Mouse (Mus musculus): Measurements from ENCODE around the gene Olfr457. TPM values are rescaled to one million over a fixed set of nuclear protein-coding genes. Genes with fewer than 3 reads are reported as not detected.
"Not testable (repeated sequence)": the region's sequence is repeated elsewhere in the genome, so short reads cannot be mapped to it uniquely, and the experiment has no call there.

Olfr457 gene
- total RNA-seq (2014; fragmentation: Nextera tagmentation): not detected in 2 replicates
- total RNA-seq (2017): 0.11 TPM in 1 of 2 replicates, not detected in the other
- not detected in 2 replicates for polyA plus RNA-seq (2012)

DNA sequence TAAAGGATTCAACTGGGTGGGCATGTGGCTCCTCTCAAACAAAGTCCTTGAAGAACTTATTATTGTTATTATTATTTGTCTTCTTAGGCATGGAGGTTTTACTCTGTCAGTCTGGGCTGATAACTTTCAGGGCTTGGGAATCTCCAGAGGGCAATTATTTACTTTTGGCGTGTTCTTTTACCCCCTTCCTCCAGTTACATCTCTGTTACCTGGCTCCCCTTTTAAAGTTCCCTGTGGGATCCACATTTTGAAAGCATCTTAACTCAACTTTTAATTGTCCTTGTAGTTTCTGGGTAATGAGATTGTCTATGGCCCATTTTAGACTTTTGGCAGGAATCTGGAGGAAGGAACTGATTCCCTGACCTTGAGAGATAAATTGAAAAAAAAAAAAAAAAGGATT lies at the start of gene Olfr457:
Gene Olfr457, minus strand, starts transcription at position 101 of the 400 bp plus-strand sequence.
- DNase-seq (ENCODE audit: low spot score): no peak
- Histone ChIP-seq H3K27me3 (ENCODE audit: insufficient read depth, low read length) (no peaks in the 10 kb centered on the region), H3K9me3 (replicated peaks) (no peaks in the 10 kb centered on the region), H3K4me3 (ENCODE audit: low read depth, low read length) (no peak within 1 kb of the TSS), H3K36me3 (replicated peaks) (no peaks in the 10 kb centered on the region), H3K4me1 (ENCODE audit: insufficient read depth, low read depth, low read length) (no peaks in the 10 kb centered on the region)
- ATAC-seq (ENCODE audit: extremely low read depth, insufficient number of reproducible peaks, low FRiP score, poor library complexity, severe bottlenecking): no peak
- TF ChIP-seq GATA2 (IDR thresholded peaks at IDR 0.05; ENCODE audit: borderline replicate concordance, low read depth, low read length): no peak
- TF ChIP-seq POLR2AphosphoS5 (IDR thresholded peaks at IDR 0.05; ENCODE audit: insufficient replicate concordance, low read depth, low read length): no peak
- TF ChIP-seq CTCF (IDR thresholded peaks at IDR 0.05; ENCODE audit: low read depth, low read length): no peak
- TF ChIP-seq GATA1 (IDR thresholded peaks at IDR 0.05; ENCODE audit: borderline replicate concordance, low read length): no peak
- no peak for TF ChIP-seq TAL1 (conservative IDR thresholded peaks at IDR 0.05; ENCODE audit: low read depth, low read length)

DNA sequence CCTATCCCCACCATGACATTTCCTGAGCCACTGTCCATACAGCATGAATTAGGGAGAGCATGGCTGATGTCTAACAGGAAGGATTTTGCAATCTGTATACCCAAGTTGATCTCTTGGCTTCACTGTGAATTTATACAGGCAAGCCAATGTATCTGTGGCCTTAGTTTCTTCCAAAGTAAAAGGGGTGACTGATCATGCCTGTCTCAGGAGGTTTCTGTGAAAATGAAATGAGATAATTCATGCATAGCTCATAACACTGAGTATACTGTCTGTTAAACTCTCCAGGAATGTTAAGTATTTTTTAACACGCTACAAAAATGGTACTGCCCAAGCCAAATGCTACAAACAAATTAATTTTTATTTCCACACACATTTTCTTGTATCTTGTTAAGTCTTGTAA lies 37.3 kb upstream of the Olfr457 start:
- DNase-seq (ENCODE audit: low spot score): no peak
- no peak for ATAC-seq (ENCODE audit: extremely low read depth, insufficient number of reproducible peaks, low FRiP score, poor library complexity, severe bottlenecking)
- H3K4me1 ChIP-seq (ENCODE audit: insufficient read depth, low read depth, low read length): no peaks in the 10 kb centered on the region
- no peak for TF ChIP-seq TAL1 (conservative IDR thresholded peaks at IDR 0.05; ENCODE audit: low read depth, low read length)
- TF ChIP-seq GATA1 (IDR thresholded peaks at IDR 0.05; ENCODE audit: borderline replicate concordance, low read length): no peak
- no peak for TF ChIP-seq CTCF (IDR thresholded peaks at IDR 0.05; ENCODE audit: low read depth, low read length)
- TF ChIP-seq GATA2 (IDR thresholded peaks at IDR 0.05; ENCODE audit: borderline replicate concordance, low read depth, low read length): no peak
- no peak for TF ChIP-seq POLR2AphosphoS5 (IDR thresholded peaks at IDR 0.05; ENCODE audit: insufficient replicate concordance, low read depth, low read length)
- no peaks in the 10 kb centered on the region for H3K27me3 ChIP-seq (ENCODE audit: insufficient read depth, low read length)
- H3K36me3 ChIP-seq (replicated peaks): no peaks in the 10 kb centered on the region
- H3K9me3 ChIP-seq (replicated peaks): no peaks in the 10 kb centered on the region
- no peak overlapping the region for H3K4me3 ChIP-seq (ENCODE audit: low read depth, low read length)

DNA sequence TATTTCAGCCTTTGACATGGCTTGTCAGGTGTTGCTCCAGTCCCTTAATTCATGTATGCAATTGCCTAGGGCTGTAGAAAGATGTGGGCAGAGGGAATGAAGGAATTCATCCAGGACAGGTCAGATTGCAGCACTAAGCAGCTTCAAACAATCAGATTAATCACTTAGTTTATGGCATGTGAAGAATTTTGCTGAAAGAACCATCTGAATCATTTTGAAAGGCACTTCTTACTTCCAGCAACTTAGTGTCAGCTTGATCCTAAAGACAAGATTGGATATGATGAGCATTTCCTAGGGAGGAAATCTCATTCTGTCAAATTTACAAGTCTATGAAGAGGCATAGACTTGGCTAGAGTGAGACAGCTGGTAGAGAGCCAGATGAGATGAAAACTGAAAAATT lies 33.2 kb upstream of the Olfr457 start:
- no peaks in the 10 kb centered on the region for H3K36me3 ChIP-seq (replicated peaks)
- DNase-seq (ENCODE audit: low spot score) (no peak), ATAC-seq (ENCODE audit: extremely low read depth, insufficient number of reproducible peaks, low FRiP score, poor library complexity, severe bottlenecking) (no peak)
- TF ChIP-seq GATA2 (IDR thresholded peaks at IDR 0.05; ENCODE audit: borderline replicate concordance, low read depth, low read length) (no peak), TAL1 (conservative IDR thresholded peaks at IDR 0.05; ENCODE audit: low read depth, low read length) (no peak), GATA1 (IDR thresholded peaks at IDR 0.05; ENCODE audit: borderline replicate concordance, low read length) (no peak), CTCF (IDR thresholded peaks at IDR 0.05; ENCODE audit: low read depth, low read length) (no peak), POLR2AphosphoS5 (IDR thresholded peaks at IDR 0.05; ENCODE audit: insufficient replicate concordance, low read depth, low read length) (no peak)
- no peaks in the 10 kb centered on the region for H3K27me3 ChIP-seq (ENCODE audit: insufficient read depth, low read length)
- H3K9me3 ChIP-seq (replicated peaks): no peaks in the 10 kb centered on the region
- H3K4me1 ChIP-seq (ENCODE audit: insufficient read depth, low read depth, low read length): no peaks in the 10 kb centered on the region
- no peak overlapping the region for H3K4me3 ChIP-seq (ENCODE audit: low read depth, low read length)

DNA sequence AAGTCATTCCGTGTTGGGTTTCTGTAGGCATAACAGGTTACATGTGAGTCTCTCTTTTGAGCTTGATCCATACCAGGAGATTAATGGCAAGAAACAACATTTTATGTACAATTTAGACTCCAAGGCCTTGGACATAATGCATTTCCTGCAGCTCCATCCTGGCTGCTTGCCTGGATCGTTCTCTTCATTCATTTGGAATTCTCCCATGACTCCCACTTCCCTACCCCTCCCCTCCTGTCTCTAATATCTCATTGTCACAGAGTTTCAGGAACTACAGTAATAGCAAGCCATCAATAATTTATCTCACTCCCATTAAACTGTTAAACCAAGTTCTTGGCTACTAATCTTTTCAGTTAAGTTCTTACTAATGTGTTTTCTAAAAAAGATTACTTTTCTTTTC lies 27.3 kb upstream of the Olfr457 start:
- DNase-seq (ENCODE audit: low spot score): no peak
- Histone ChIP-seq H3K4me1 (ENCODE audit: insufficient read depth, low read depth, low read length) (no peaks in the 10 kb centered on the region), H3K4me3 (ENCODE audit: low read depth, low read length) (no peak overlapping the region), H3K27me3 (ENCODE audit: insufficient read depth, low read length) (no peaks in the 10 kb centered on the region), H3K9me3 (replicated peaks) (no peaks in the 10 kb centered on the region), H3K36me3 (replicated peaks) (no peaks in the 10 kb centered on the region)
- TF ChIP-seq POLR2AphosphoS5 (IDR thresholded peaks at IDR 0.05; ENCODE audit: insufficient replicate concordance, low read depth, low read length) (no peak), TAL1 (conservative IDR thresholded peaks at IDR 0.05; ENCODE audit: low read depth, low read length) (no peak), GATA1 (IDR thresholded peaks at IDR 0.05; ENCODE audit: borderline replicate concordance, low read length) (no peak), GATA2 (IDR thresholded peaks at IDR 0.05; ENCODE audit: borderline replicate concordance, low read depth, low read length) (no peak), CTCF (IDR thresholded peaks at IDR 0.05; ENCODE audit: low read depth, low read length) (no peak)
- ATAC-seq (ENCODE audit: extremely low read depth, insufficient number of reproducible peaks, low FRiP score, poor library complexity, severe bottlenecking): no peak

DNA sequence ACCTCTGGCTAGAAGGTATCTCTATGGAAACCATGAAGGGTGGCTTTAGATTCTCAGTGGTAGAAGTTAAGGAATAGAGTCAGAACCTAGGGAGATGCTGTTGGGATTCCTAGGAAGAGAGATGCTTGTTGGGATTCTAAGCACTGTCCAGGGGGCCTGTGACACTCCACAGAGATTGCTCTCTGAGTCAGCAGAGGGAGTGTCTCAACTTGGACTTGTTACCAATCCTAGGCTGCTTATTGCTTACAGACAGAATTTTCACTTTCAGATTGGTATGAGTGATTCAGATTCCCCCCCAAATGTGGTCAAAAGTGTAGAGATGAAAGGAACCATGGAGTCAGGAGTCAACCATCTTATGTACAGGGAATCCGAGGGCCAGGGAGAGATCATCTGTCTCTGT lies 13.6 kb upstream of the Olfr457 start:
- H3K4me1 ChIP-seq (ENCODE audit: insufficient read depth, low read depth, low read length): no peaks in the 10 kb centered on the region
- H3K9me3 ChIP-seq (replicated peaks): no peaks in the 10 kb centered on the region
- TF ChIP-seq GATA1 (IDR thresholded peaks at IDR 0.05; ENCODE audit: borderline replicate concordance, low read length): no peak
- no peak for ATAC-seq (ENCODE audit: extremely low read depth, insufficient number of reproducible peaks, low FRiP score, poor library complexity, severe bottlenecking)
- H3K4me3 ChIP-seq (ENCODE audit: low read depth, low read length): no peak overlapping the region
- no peak for DNase-seq (ENCODE audit: low spot score)
- H3K36me3 ChIP-seq (replicated peaks): no peaks in the 10 kb centered on the region
- H3K27me3 ChIP-seq (ENCODE audit: insufficient read depth, low read length): no peaks in the 10 kb centered on the region

DNA sequence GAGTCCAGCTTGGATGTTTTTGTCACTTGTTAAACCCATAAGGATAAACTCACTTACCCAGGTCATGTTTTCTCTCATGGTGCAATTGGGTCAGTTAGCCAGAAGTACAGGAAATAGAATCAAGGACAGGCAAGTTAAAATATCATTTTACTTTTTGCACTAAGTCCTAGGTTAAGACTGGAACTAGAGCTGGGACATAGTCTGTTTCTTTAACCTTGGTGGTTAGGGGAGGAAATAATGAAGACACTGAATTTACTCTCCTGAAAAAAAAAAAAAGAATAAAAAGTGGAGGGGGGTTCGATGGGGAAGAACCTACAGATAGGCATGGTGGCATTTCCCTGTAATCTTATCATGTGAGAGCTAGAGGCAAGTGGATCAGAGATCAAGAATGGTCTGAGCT lies 11.0 kb upstream of the Olfr457 start, which contains the start of gene Olfr456:
Gene Olfr456, minus strand, starts transcription at position 101 of the 400 bp plus-strand sequence.
- H3K9me3 ChIP-seq (replicated peaks): no peaks in the 10 kb centered on the region
- TF ChIP-seq CTCF (IDR thresholded peaks at IDR 0.05; ENCODE audit: low read depth, low read length): no peak
- no peak for TF ChIP-seq GATA1 (IDR thresholded peaks at IDR 0.05; ENCODE audit: borderline replicate concordance, low read length)
- TF ChIP-seq POLR2AphosphoS5 (IDR thresholded peaks at IDR 0.05; ENCODE audit: insufficient replicate concordance, low read depth, low read length): no peak

DNA sequence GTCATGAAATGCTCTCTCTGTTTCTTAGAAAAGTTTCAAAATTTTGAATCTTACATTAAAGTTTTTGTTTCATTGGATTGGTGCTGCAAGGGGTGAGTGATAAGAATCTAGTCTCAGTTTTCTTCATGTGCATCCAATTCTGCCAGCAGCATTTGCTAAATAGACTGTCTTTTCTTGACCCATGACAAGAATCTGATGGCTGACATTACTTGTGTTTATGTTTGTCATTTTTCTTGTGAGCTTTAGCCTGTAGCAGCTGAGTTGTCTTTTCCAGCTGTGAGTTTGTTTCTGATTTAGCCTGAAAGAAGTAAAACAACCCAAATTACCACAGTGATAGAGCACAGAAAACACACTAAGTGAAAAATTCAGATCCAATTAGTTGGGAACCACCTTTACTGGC lies 8.5 kb upstream of the Olfr457 start:
- no peak for TF ChIP-seq CTCF (IDR thresholded peaks at IDR 0.05; ENCODE audit: low read depth, low read length)
- no peak for TF ChIP-seq GATA2 (IDR thresholded peaks at IDR 0.05; ENCODE audit: borderline replicate concordance, low read depth, low read length)
- TF ChIP-seq TAL1 (conservative IDR thresholded peaks at IDR 0.05; ENCODE audit: low read depth, low read length): no peak
- no peak for TF ChIP-seq GATA1 (IDR thresholded peaks at IDR 0.05; ENCODE audit: borderline replicate concordance, low read length)
- no peak for TF ChIP-seq POLR2AphosphoS5 (IDR thresholded peaks at IDR 0.05; ENCODE audit: insufficient replicate concordance, low read depth, low read length)
- Histone ChIP-seq H3K9me3 (replicated peaks) (no peaks in the 10 kb centered on the region), H3K4me1 (ENCODE audit: insufficient read depth, low read depth, low read length) (no peaks in the 10 kb centered on the region), H3K4me3 (ENCODE audit: low read depth, low read length) (no peak overlapping the region), H3K27me3 (ENCODE audit: insufficient read depth, low read length) (no peaks in the 10 kb centered on the region), H3K36me3 (replicated peaks) (no peaks in the 10 kb centered on the region)
- no peak for DNase-seq (ENCODE audit: low spot score)
- no peak for ATAC-seq (ENCODE audit: extremely low read depth, insufficient number of reproducible peaks, low FRiP score, poor library complexity, severe bottlenecking)

More for the DNA sequence above, 11.0 kb upstream of the Olfr457 start, which contains the start of gene Olfr456:
- Histone ChIP-seq H3K27me3 (ENCODE audit: insufficient read depth, low read length) (no peaks in the 10 kb centered on the region), H3K36me3 (replicated peaks) (no peaks in the 10 kb centered on the region), H3K4me3 (ENCODE audit: low read depth, low read length) (no peak within 1 kb of the TSS), H3K4me1 (ENCODE audit: insufficient read depth, low read depth, low read length) (no peaks in the 10 kb centered on the region)
- ATAC-seq (ENCODE audit: extremely low read depth, insufficient number of reproducible peaks, low FRiP score, poor library complexity, severe bottlenecking) (no peak), DNase-seq (ENCODE audit: low spot score) (no peak)

DNA sequence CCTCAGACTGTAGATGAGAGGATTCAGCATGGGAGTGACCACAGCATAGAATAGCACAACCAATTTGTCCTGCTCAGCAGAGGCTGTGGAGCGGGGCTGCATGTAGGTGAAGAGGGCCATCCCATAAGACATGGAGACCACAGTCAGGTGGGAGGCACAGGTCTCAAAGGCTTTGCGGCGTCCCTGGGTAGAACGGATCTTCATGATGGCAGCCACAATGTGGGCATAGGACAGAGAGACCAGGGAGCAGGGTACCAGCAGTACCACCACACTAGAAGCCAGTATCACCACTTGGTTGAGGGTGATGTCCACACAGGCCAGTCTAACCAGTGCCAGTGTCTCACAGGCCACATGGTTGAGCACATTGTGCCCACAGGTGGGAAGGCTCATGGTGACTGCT lies 4.8 kb downstream of the Olfr457 start:
- not testable (repeated sequence) for DNase-seq (ENCODE audit: low spot score); H3K4me1 ChIP-seq (ENCODE audit: insufficient read depth, low read depth, low read length); H3K9me3 ChIP-seq (replicated peaks); H3K27me3 ChIP-seq (ENCODE audit: insufficient read depth, low read length); ATAC-seq (ENCODE audit: extremely low read depth, insufficient number of reproducible peaks, low FRiP score, poor library complexity, severe bottlenecking); H3K36me3 ChIP-seq (replicated peaks); H3K4me3 ChIP-seq (ENCODE audit: low read depth, low read length)
